Mouse (Mus musculus) embryonic fibroblast, embryonic 13.5 days (primary cell): ENCODE measurements at regions not wholly inside any gene's neighbourhood (a gene's known extent, or its start where the extent isn't known, plus 50 kb on each side); places are given as distances from the start of the nearest gene placed in this dataset.

Experiments
- CTCF ChIP-seq: IDR thresholded peaks from 2 replicates; pipeline ENCODE4 v1.5.1; 2011; ENCODE audit warnings: mild to moderate bottlenecking, control low read depth, low read length, moderate library complexity, borderline replicate concordance; ENCODE audit not compliant: insufficient read depth
- POLR2A ChIP-seq: IDR thresholded peaks from 2 replicates; pipeline ENCODE4 v1.6.1; 2011; ENCODE audit warnings: low read depth, mild to moderate bottlenecking, control low read depth, low read length, moderate library complexity

DNA sequence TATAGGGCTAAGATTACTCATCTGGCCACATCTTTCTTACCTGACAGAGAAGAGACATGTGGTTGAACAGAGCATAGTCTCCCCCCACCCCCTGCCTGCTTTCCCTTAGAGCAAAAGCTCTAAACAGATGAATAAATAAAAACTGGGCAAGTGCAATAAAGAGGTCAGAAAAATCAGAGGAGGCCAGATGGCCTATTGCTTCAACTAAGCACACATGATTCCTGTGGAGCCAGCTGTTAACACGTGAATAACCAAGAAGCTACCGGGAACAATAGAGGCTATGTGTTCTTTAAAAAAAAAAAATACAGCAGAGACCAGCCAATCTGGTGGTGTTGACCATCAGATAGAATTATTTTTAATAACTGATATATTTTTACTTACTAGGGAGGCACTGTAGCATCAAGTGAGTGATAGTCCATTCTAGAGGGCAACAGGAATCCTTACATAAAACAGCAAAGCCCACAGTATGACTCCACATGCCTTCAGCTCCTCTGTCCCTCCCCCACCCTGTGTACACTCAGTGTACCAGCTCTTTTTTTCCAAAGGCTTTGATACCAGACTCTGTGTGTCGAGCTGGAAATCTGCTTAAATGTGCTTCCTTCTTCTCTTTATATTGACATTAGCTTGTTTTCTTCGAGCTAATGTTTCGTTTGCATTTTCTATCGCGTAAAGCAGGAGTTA lies 272.6 kb downstream of the Plk2 start:
- TF ChIP-seq POLR2A (no peak), CTCF (no peak)
